Mouse (Mus musculus): ENCODE measurements around the gene Nedd9.

DNA sequence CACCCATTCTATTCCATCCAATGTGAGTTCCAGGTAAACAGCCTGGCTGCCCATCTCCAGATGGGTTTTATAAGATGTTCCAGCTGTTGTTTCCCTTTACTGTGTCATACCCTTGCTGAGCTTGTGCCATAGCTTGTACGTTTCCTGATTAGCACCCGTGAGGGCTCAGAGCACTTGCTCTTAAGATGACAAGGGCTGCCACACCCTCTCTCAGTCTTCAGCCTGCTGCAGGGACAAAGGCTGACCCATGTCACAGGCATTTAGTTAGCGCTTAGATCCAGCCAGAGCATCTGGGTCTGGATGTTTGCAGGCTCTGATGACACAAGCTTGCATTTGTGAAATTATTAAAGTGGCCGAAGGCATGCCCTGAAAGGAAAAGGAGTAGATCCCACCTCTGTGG, 187.1 kb downstream of the Nedd9 start:
- TF ChIP-seq POLR2A (IDR thresholded peaks at IDR 0.05; ENCODE audit: insufficient read depth, low read depth, low read length), result no peak
- TF ChIP-seq CTCF (IDR thresholded peaks at IDR 0.05; ENCODE audit: insufficient read depth, low read depth, low read length), result no peak

All from olfactory bulb, adult 2 months (tissue).